Mouse (Mus musculus): ENCODE measurements around the gene Ppp1r14a.

- TF ChIP-seq ZNF384 (IDR thresholded peaks at IDR 0.05; ENCODE audit: low read depth, low read length) (no peak), MAFK (IDR thresholded peaks at IDR 0.05; ENCODE audit: insufficient read depth, low read depth, low read length) (no peak), CHD2 (IDR thresholded peaks at IDR 0.05; ENCODE audit: low read depth, low read length) (no peak)
Observed at GRCm38 (mm10) chr7:29335276-29335675, 46.2 kb downstream of the Ppp1r14a start.
